Mouse (Mus musculus) lung, adult 2 months (tissue): ENCODE measurements around the gene Lrrc32.

Experiments used
- CTCF ChIP-seq: fragments of 200-500 bp; IDR thresholded peaks from 2 replicates; pipeline ENCODE4 v1.5.1; 2011; ENCODE audit warnings: mild to moderate bottlenecking, low read length, control low read depth; ENCODE audit not compliant: insufficient read depth
- POLR2A ChIP-seq: fragments of 200-500 bp; IDR thresholded peaks from 2 replicates; pipeline ENCODE4 v1.6.1; 2011; ENCODE audit warnings: low read depth, mild to moderate bottlenecking, control low read depth, low read length, borderline replicate concordance; ENCODE audit errors: extremely low read depth

GRCm38 (mm10) chr7:98504726-98505314 is 15.7 kb downstream of the Lrrc32 start:
- no peak for TF ChIP-seq CTCF
- TF ChIP-seq POLR2A = no peak
